Mouse (Mus musculus): ENCODE measurements around the gene Bco2. TPM values are rescaled to one million over a fixed set of nuclear protein-coding genes. Genes with fewer than 3 reads are reported as not detected.
A peak's percentile ranks its signal among the peaks of the same experiment; 100 is the strongest.

Gene Bco2
- polyA plus RNA-seq, 1 experiment, result 5.3 TPM

- peaks cover 9% of the 10 kb centered on the region for H3K36me3 ChIP-seq (ENCODE audit: control insufficient read depth, insufficient read depth, low read length)
- 52% methylated on average over 12 of the region's 12 CpGs for WGBS
- no peak overlapping the region for H3K4me3 ChIP-seq (ENCODE audit: insufficient read depth, low read depth, low read length)
- no peak overlapping the region for H3K27ac ChIP-seq (ENCODE audit: insufficient read depth, low read depth, low read length)
- no peaks in the 10 kb centered on the region for H3K27me3 ChIP-seq (replicated peaks; ENCODE audit: control insufficient read depth, insufficient read depth, low read length)
- H3K4me1 ChIP-seq (ENCODE audit: control insufficient read depth, insufficient read depth, low read length), result peaks cover 3% of the 10 kb centered on the region; the same call in 1 of the 2 replicates
- DNase-seq, result peak; percentile 67
- TF ChIP-seq CTCF (conservative IDR thresholded peaks at IDR 0.05; ENCODE audit: insufficient read depth, insufficient read length, low read depth, low read length) (no peak), POLR2A (IDR thresholded peaks at IDR 0.05; ENCODE audit: low read depth, low read length) (no peak)
Measured at GRCm38 (mm10) chr9:50594794-50595417, 39.9 kb upstream of the Bco2 start.

- Histone ChIP-seq H3K36me3 (ENCODE audit: control insufficient read depth, insufficient read depth, low read length) (peaks cover 8% of the 10 kb centered on the region), H3K27ac (ENCODE audit: insufficient read depth, low read depth, low read length) (no peak overlapping the region)
Measured at GRCm38 (mm10) chr9:50593544-50593943, 38.6 kb upstream of the Bco2 start.

GRCm38 (mm10) chr9:50592955-50593354 is 38.0 kb upstream of the Bco2 start:
- DNase-seq, result no peak
- Histone ChIP-seq H3K36me3 (ENCODE audit: control insufficient read depth, insufficient read depth, low read length) (peaks cover 6% of the 10 kb centered on the region), H3K4me1 (ENCODE audit: control insufficient read depth, insufficient read depth, low read length) (peaks cover 3% of the 10 kb centered on the region; the same call in 1 of the 2 replicates), H3K4me3 (ENCODE audit: insufficient read depth, low read depth, low read length) (no peak overlapping the region), H3K27me3 (replicated peaks; ENCODE audit: control insufficient read depth, insufficient read depth, low read length) (no peaks in the 10 kb centered on the region), H3K27ac (ENCODE audit: insufficient read depth, low read depth, low read length) (no peak overlapping the region)
- 92% methylated on average over 9 of the region's 9 CpGs for WGBS
- TF ChIP-seq POLR2A (IDR thresholded peaks at IDR 0.05; ENCODE audit: low read depth, low read length) (no peak), CTCF (conservative IDR thresholded peaks at IDR 0.05; ENCODE audit: insufficient read depth, insufficient read length, low read depth, low read length) (no peak)

More at GRCm38 (mm10) chr9:50593544-50593943, 38.6 kb upstream of the Bco2 start:
- Histone ChIP-seq H3K27me3 (replicated peaks; ENCODE audit: control insufficient read depth, insufficient read depth, low read length) (no peaks in the 10 kb centered on the region), H3K4me3 (ENCODE audit: insufficient read depth, low read depth, low read length) (no peak overlapping the region), H3K4me1 (ENCODE audit: control insufficient read depth, insufficient read depth, low read length) (peaks cover 3% of the 10 kb centered on the region; the same call in 1 of the 2 replicates)
- TF ChIP-seq POLR2A (IDR thresholded peaks at IDR 0.05; ENCODE audit: low read depth, low read length) (no peak), CTCF (conservative IDR thresholded peaks at IDR 0.05; ENCODE audit: insufficient read depth, insufficient read length, low read depth, low read length) (peak; percentile 61)
- DNase-seq, result peak; percentile 42
- 82% methylated on average over 3 of the region's 3 CpGs for WGBS

GRCm38 (mm10) chr9:50590856-50591518 is 36.0 kb upstream of the Bco2 start:
- 76% methylated on average over 10 of the region's 10 CpGs for WGBS
- Histone ChIP-seq H3K27ac (ENCODE audit: insufficient read depth, low read depth, low read length) (no peak overlapping the region), H3K4me1 (ENCODE audit: control insufficient read depth, insufficient read depth, low read length) (peaks cover 4% of the 10 kb centered on the region; the same call in 1 of the 2 replicates), H3K27me3 (replicated peaks; ENCODE audit: control insufficient read depth, insufficient read depth, low read length) (no peaks in the 10 kb centered on the region), H3K36me3 (ENCODE audit: control insufficient read depth, insufficient read depth, low read length) (no peaks in the 10 kb centered on the region), H3K4me3 (ENCODE audit: insufficient read depth, low read depth, low read length) (no peak overlapping the region)
- TF ChIP-seq CTCF (conservative IDR thresholded peaks at IDR 0.05; ENCODE audit: insufficient read depth, insufficient read length, low read depth, low read length) (no peak), POLR2A (IDR thresholded peaks at IDR 0.05; ENCODE audit: low read depth, low read length) (no peak)
- DNase-seq, result no peak

GRCm38 (mm10) chr9:50586955-50587354 is 32.0 kb upstream of the Bco2 start:
- TF ChIP-seq CTCF (conservative IDR thresholded peaks at IDR 0.05; ENCODE audit: insufficient read depth, insufficient read length, low read depth, low read length) (no peak), POLR2A (IDR thresholded peaks at IDR 0.05; ENCODE audit: low read depth, low read length) (no peak)
- Histone ChIP-seq H3K27ac (ENCODE audit: insufficient read depth, low read depth, low read length) (no peak overlapping the region), H3K4me3 (ENCODE audit: insufficient read depth, low read depth, low read length) (no peak overlapping the region), H3K4me1 (ENCODE audit: control insufficient read depth, insufficient read depth, low read length) (peaks cover 4% of the 10 kb centered on the region; the same call in 1 of the 2 replicates), H3K36me3 (ENCODE audit: control insufficient read depth, insufficient read depth, low read length) (no peaks in the 10 kb centered on the region), H3K27me3 (replicated peaks; ENCODE audit: control insufficient read depth, insufficient read depth, low read length) (no peaks in the 10 kb centered on the region)
- DNase-seq, result no peak
- 76% methylated on average over 4 of the region's 4 CpGs for WGBS

GRCm38 (mm10) chr9:50585145-50585818 is 30.3 kb upstream of the Bco2 start:
- Histone ChIP-seq H3K27me3 (replicated peaks; ENCODE audit: control insufficient read depth, insufficient read depth, low read length) (no peaks in the 10 kb centered on the region), H3K4me3 (ENCODE audit: insufficient read depth, low read depth, low read length) (no peak overlapping the region), H3K27ac (ENCODE audit: insufficient read depth, low read depth, low read length) (no peak overlapping the region), H3K4me1 (ENCODE audit: control insufficient read depth, insufficient read depth, low read length) (peaks cover 4% of the 10 kb centered on the region; the same call in 1 of the 2 replicates), H3K36me3 (ENCODE audit: control insufficient read depth, insufficient read depth, low read length) (no peaks in the 10 kb centered on the region)
- no peak for TF ChIP-seq CTCF (conservative IDR thresholded peaks at IDR 0.05; ENCODE audit: insufficient read depth, insufficient read length, low read depth, low read length)
- no peak for TF ChIP-seq POLR2A (IDR thresholded peaks at IDR 0.05; ENCODE audit: low read depth, low read length)
- peak; percentile 91 for DNase-seq
- 64% methylated on average over 6 of the region's 6 CpGs for WGBS

GRCm38 (mm10) chr9:50580370-50580769 is 25.4 kb upstream of the Bco2 start:
- WGBS, result 51% methylated on average over 4 of the region's 4 CpGs
- Histone ChIP-seq H3K4me1 (ENCODE audit: control insufficient read depth, insufficient read depth, low read length) (no peaks in the 10 kb centered on the region; the same call in 1 of the 2 replicates), H3K27me3 (replicated peaks; ENCODE audit: control insufficient read depth, insufficient read depth, low read length) (no peaks in the 10 kb centered on the region), H3K4me3 (ENCODE audit: insufficient read depth, low read depth, low read length) (no peak overlapping the region), H3K27ac (ENCODE audit: insufficient read depth, low read depth, low read length) (no peak overlapping the region), H3K36me3 (ENCODE audit: control insufficient read depth, insufficient read depth, low read length) (no peaks in the 10 kb centered on the region)
- DNase-seq, result no peak
- TF ChIP-seq CTCF (conservative IDR thresholded peaks at IDR 0.05; ENCODE audit: insufficient read depth, insufficient read length, low read depth, low read length) (no peak), POLR2A (IDR thresholded peaks at IDR 0.05; ENCODE audit: low read depth, low read length) (no peak)
